Comparison of ENCODE assay signal across 41 mouse cellular contexts in genomic region chr11:106132516-106132915, GRCm38 (mm10). TPM values are rescaled to one million over a fixed set of nuclear protein-coding genes. Genes with fewer than 3 reads are reported as not detected.
"Had no signal": no experiment of that assay in that cellular context is flagged by ENCODE, and none has a peak within 500 bp of the region (broad histone marks: within the 10 kb centered on the region; RNA-seq: fewer than 3 reads in every experiment).

No protein-coding gene starts in this region.

- H3K9me3 ChIP-seq: heart, embryonic 10.5 days; heart, embryonic 13.5 days; heart, embryonic 15.5 days; hindbrain, embryonic 10.5 days; hindbrain, embryonic 12.5 days; hindbrain, embryonic 13.5 days; hindbrain, embryonic 15.5 days; intestine, embryonic 15.5 days had no signal

- H3K27me3 ChIP-seq: heart, embryonic 13.5 days; heart, embryonic 15.5 days; hindbrain, embryonic 12.5 days; hindbrain, embryonic 13.5 days; hindbrain, embryonic 15.5 days; intestine, embryonic 15.5 days had no signal

- H3K4me1 ChIP-seq: intestine, embryonic 15.5 days had no signal

- H3K4me3 ChIP-seq: heart, embryonic 10.5 days; heart, embryonic 13.5 days; heart, embryonic 15.5 days; hindbrain, embryonic 10.5 days; hindbrain, embryonic 12.5 days; hindbrain, embryonic 13.5 days; hindbrain, embryonic 15.5 days; intestine, embryonic 15.5 days; layer of hippocampus, adult 2 months; left cerebral cortex, adult 2 months had no signal

- H3K27ac ChIP-seq: heart, embryonic 10.5 days; heart, embryonic 13.5 days; heart, embryonic 15.5 days; hindbrain, embryonic 10.5 days; hindbrain, embryonic 12.5 days; hindbrain, embryonic 13.5 days; hindbrain, embryonic 14.5 days; hindbrain, embryonic 15.5 days; hindbrain, postnatal 0 days; intestine, embryonic 15.5 days; layer of hippocampus, adult 2 months; left cerebral cortex, adult 2 months had no signal

- ATAC-seq: hindbrain, embryonic 16.5 days; hindbrain, postnatal 0 days; inflammation-experienced regulatory T-cells, adult 6 months; intestine, embryonic 15.5 days; intestine, embryonic 16.5 days; intestine, postnatal 0 days had no signal

- DNase-seq: heart, postnatal 10 days; heart, postnatal 14 days; heart, postnatal 36 days; heart, postnatal 4 days; kidney, adult 11 months; kidney, adult 18-20 months; kidney, adult 2 months; kidney, adult 8-10 months; kidney, adult 9 months; kidney, postnatal 10 days; kidney, postnatal 14 days; kidney, postnatal 25 days; kidney, postnatal 36 days; kidney, postnatal 4 days; layer of hippocampus, adult 9-11 months; layer of hippocampus, postnatal 36 days had no signal

- H3K9ac ChIP-seq: heart, embryonic 13.5 days; heart, embryonic 15.5 days; hindbrain, embryonic 12.5 days; hindbrain, embryonic 13.5 days; hindbrain, embryonic 14.5 days; hindbrain, embryonic 15.5 days; intestine, embryonic 15.5 days had no signal

- H3K4me2 ChIP-seq: heart, embryonic 11.5 days; heart, embryonic 13.5 days; heart, embryonic 15.5 days; hindbrain, embryonic 12.5 days; hindbrain, embryonic 13.5 days; hindbrain, embryonic 14.5 days; hindbrain, embryonic 15.5 days; intestine, embryonic 15.5 days had no signal

RNA-seq across cellular contexts. Expression of gene Gm10840, which starts 28.1 kb away (rescaled TPM):
- polyA plus RNA-seq: heart, embryonic 10.5 days; heart, embryonic 11.5 days; heart, embryonic 13.5 days; heart, embryonic 14.5 days; heart, embryonic 15.5 days; heart, embryonic 16.5 days; heart, postnatal 0 days; hindbrain, embryonic 11.5 days; hindbrain, embryonic 13.5 days; hindbrain, embryonic 14.5 days; hindbrain, embryonic 16.5 days; hindbrain, postnatal 0 days; inflammation-experienced regulatory T-cells, adult 6 months; intestine, embryonic 14.5 days; intestine, embryonic 15.5 days; intestine, embryonic 16.5 days; intestine, postnatal 0 days; kidney, adult 2 months; kidney, embryonic 14.5 days; kidney, embryonic 16.5 days; large intestine, adult 2 months had no signal
